Mouse (Mus musculus): ENCODE measurements at regions not wholly inside any gene's neighbourhood (a gene's known extent, or its start where the extent isn't known, plus 50 kb on each side); places are given as distances from the start of the nearest gene placed in this dataset.

- TF ChIP-seq POLR2A (IDR thresholded peaks at IDR 0.05; ENCODE audit: control insufficient read depth in 1 of 2, insufficient read depth in 1 of 2, low read depth in 1 of 2, low read length in 2 of 2, poor library complexity in 1 of 2) (no peak), CTCF (IDR thresholded peaks at IDR 0.05 in 2 of 3, conservative IDR thresholded peaks at IDR 0.05 in 1 of 3; ENCODE audit: control insufficient read depth in 1 of 3, insufficient read depth in 1 of 3, low read depth in 2 of 3, low read length in 3 of 3, poor library complexity in 1 of 3, severe bottlenecking in 1 of 3) (no peak), GATA1 (IDR thresholded peaks at IDR 0.05; ENCODE audit: low read depth, low read length) (no peak)
Observed at GRCm38 (mm10) chr7:39864130-39864529, 346.6 kb downstream of the Zfp619 start.

Data from MEL (cell line).